ENCODE assay signal across 11 mouse cellular contexts in the genomic region with DNA sequence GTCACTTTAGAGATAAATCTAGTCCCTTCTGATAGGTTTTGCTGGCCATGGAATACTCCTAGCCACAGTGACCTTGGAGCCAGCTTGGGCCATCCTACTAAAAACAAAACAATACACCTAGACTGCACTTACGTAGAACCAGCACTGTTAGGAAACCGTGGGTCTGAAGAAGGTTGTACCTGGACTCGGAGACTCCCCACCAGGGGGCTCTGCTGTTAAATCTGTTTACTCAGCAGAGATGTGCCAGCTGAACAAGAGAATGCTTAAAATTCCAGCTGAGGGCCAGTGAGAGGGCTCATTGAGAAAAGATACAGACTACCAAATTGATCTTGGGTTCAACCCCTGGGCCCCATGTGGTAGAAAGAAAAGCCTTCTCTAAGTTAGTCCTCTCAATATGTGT. TPM values are rescaled to one million over a fixed set of nuclear protein-coding genes. Genes with fewer than 3 reads are reported as not detected.
DNase-seq lines count a peak whose midpoint lies in the region; ATAC-seq and TF ChIP-seq lines count a peak whose summit lies in the region.
"Had no signal": no experiment of that assay in that cellular context is flagged by ENCODE, and none has a peak within 500 bp of the region (broad histone marks: within the 10 kb centered on the region; RNA-seq: fewer than 3 reads in every experiment).

No protein-coding gene starts in this region.

- H3K27me3 ChIP-seq in midbrain, postnatal 0 days (ENCODE audit: insufficient read depth, low read length) = no peaks in the 10 kb centered on the region
- no peaks in the 10 kb centered on the region for H3K27me3 ChIP-seq in midbrain, embryonic 11.5 days (ENCODE audit: control insufficient read depth, insufficient read depth, low read length)
- no peaks in the 10 kb centered on the region for H3K27me3 ChIP-seq in stomach, postnatal 0 days (ENCODE audit: control insufficient read depth, insufficient read depth, low read length)
- H3K27me3 ChIP-seq in midbrain, embryonic 15.5 days (replicated peaks) = no peaks in the 10 kb centered on the region
- H3K27me3 ChIP-seq: heart, embryonic 13.5 days; midbrain, embryonic 13.5 days had no signal

- no peak overlapping the region for H3K27ac ChIP-seq in midbrain, postnatal 0 days (ENCODE audit: low read depth, low read length)
- H3K27ac ChIP-seq in midbrain, embryonic 11.5 days (ENCODE audit: low read depth, low read length) = no peak overlapping the region
- H3K27ac ChIP-seq in stomach, postnatal 0 days (replicated peaks) = no peak overlapping the region
- H3K27ac ChIP-seq in midbrain, embryonic 15.5 days = no peak overlapping the region
- H3K27ac ChIP-seq: heart, embryonic 13.5 days; midbrain, embryonic 13.5 days had no signal

- no peak for TF ChIP-seq EP300 in stomach, postnatal 0 days (optimal IDR thresholded peaks at IDR 0.05)

- intact Hi-C loops in heart, postnatal 36 days (cut with DNase I) = no loop called here
- intact Hi-C loops in gastrocnemius, postnatal 14 days (cut with DNase I; ENCODE audit: low total_unique reads) = no loop called here

- TF ChIP-seq CTCF in midbrain, postnatal 0 days (IDR thresholded peaks at IDR 0.05) = peak; percentile 63
- peak; percentile 45 for TF ChIP-seq CTCF in stomach, postnatal 0 days (IDR thresholded peaks at IDR 0.05; ENCODE audit: low read depth)

- H3K4me3 ChIP-seq in midbrain, postnatal 0 days (ENCODE audit: low read depth, low read length) = no peak overlapping the region
- H3K4me3 ChIP-seq in midbrain, embryonic 11.5 days (ENCODE audit: low read depth, low read length) = no peak overlapping the region
- H3K4me3 ChIP-seq in stomach, postnatal 0 days (ENCODE audit: low read depth, low read length) = no peak overlapping the region
- no peak overlapping the region for H3K4me3 ChIP-seq in midbrain, embryonic 15.5 days
- H3K4me3 ChIP-seq: erythroblast, embryonic 14.5 days; heart, embryonic 13.5 days; midbrain, embryonic 13.5 days had no signal

- no peak for ATAC-seq in midbrain, postnatal 0 days (ENCODE audit: low FRiP score)
- ATAC-seq in midbrain, embryonic 11.5 days (ENCODE audit: low FRiP score) = no peak
- ATAC-seq in stomach, postnatal 0 days (ENCODE audit: low FRiP score, low TSS enrichment) = no peak
- no peak for ATAC-seq in midbrain, embryonic 15.5 days (replicated peaks)
- ATAC-seq: midbrain, embryonic 13.5 days had no signal

- no peaks in the 10 kb centered on the region for H3K4me1 ChIP-seq in midbrain, postnatal 0 days (ENCODE audit: insufficient read depth, low read length)
- H3K4me1 ChIP-seq in midbrain, embryonic 11.5 days (ENCODE audit: control insufficient read depth, insufficient read depth, low read length) = no peaks in the 10 kb centered on the region
- no peaks in the 10 kb centered on the region for H3K4me1 ChIP-seq in stomach, postnatal 0 days (replicated peaks; ENCODE audit: control insufficient read depth, insufficient read depth)
- H3K4me1 ChIP-seq in midbrain, embryonic 15.5 days = no peaks in the 10 kb centered on the region
- H3K4me1 ChIP-seq: midbrain, embryonic 13.5 days had no signal

- peaks cover 41% of the 10 kb centered on the region for H3K36me3 ChIP-seq in midbrain, postnatal 0 days (ENCODE audit: insufficient read depth, low read length)
- H3K36me3 ChIP-seq in midbrain, embryonic 11.5 days (ENCODE audit: control insufficient read depth, insufficient read depth, low read length) = peaks cover 2% of the 10 kb centered on the region; the same call in 1 of the 2 replicates
- peaks cover 14% of the 10 kb centered on the region for H3K36me3 ChIP-seq in stomach, postnatal 0 days (ENCODE audit: control insufficient read depth, insufficient read depth, low read length)
- H3K36me3 ChIP-seq in midbrain, embryonic 15.5 days (replicated peaks) = peaks cover 29% of the 10 kb centered on the region

- WGBS in midbrain, postnatal 0 days = 70% methylated on average over 3 of the region's 3 CpGs
- 70% methylated on average over 3 of the region's 3 CpGs for WGBS in midbrain, embryonic 11.5 days
- WGBS in stomach, postnatal 0 days = 53% methylated on average over 3 of the region's 3 CpGs
- WGBS in midbrain, embryonic 15.5 days = 66% methylated on average over 3 of the region's 3 CpGs

- peak; percentile 44 for DNase-seq in heart, postnatal 4 days
- DNase-seq in heart, postnatal 36 days = no peak
- peak; percentile 58 for DNase-seq in midbrain, postnatal 0 days (ENCODE audit: low spot score)
- no peak for DNase-seq in midbrain, embryonic 11.5 days (ENCODE audit: low spot score, missing footprints)
- peak; percentile 8 for DNase-seq in embryo, embryonic 10 days (ENCODE audit: low spot score)
- DNase-seq in stomach, postnatal 0 days (ENCODE audit: low spot score) = no peak
- DNase-seq in gastrocnemius, postnatal 14 days = no peak

- H3K9me3 ChIP-seq in midbrain, postnatal 0 days (ENCODE audit: low read length) = no peaks in the 10 kb centered on the region
- no peaks in the 10 kb centered on the region for H3K9me3 ChIP-seq in midbrain, embryonic 11.5 days (ENCODE audit: control insufficient read depth, low read length)
- H3K9me3 ChIP-seq in stomach, postnatal 0 days (ENCODE audit: control insufficient read depth, low read length) = no peaks in the 10 kb centered on the region
- H3K9me3 ChIP-seq in midbrain, embryonic 15.5 days = no peaks in the 10 kb centered on the region
- H3K9me3 ChIP-seq: heart, embryonic 13.5 days; midbrain, embryonic 13.5 days had no signal

- no peak overlapping the region for H3K4me2 ChIP-seq in midbrain, postnatal 0 days (ENCODE audit: low read depth, low read length, poor library complexity, severe bottlenecking)
- no peak overlapping the region for H3K4me2 ChIP-seq in midbrain, embryonic 11.5 days
- no peak overlapping the region for H3K4me2 ChIP-seq in stomach, postnatal 0 days (replicated peaks; ENCODE audit: low read depth)
- H3K4me2 ChIP-seq in midbrain, embryonic 15.5 days = no peak overlapping the region
- H3K4me2 ChIP-seq: heart, embryonic 13.5 days; midbrain, embryonic 13.5 days had no signal

- H3K9ac ChIP-seq in midbrain, postnatal 0 days (replicated peaks; ENCODE audit: low read length, poor library complexity, severe bottlenecking) = no peak overlapping the region
- H3K9ac ChIP-seq in midbrain, embryonic 11.5 days (ENCODE audit: low read length) = no peak overlapping the region
- H3K9ac ChIP-seq in stomach, postnatal 0 days (ENCODE audit: low read length) = no peak overlapping the region
- H3K9ac ChIP-seq in midbrain, embryonic 15.5 days = no peak overlapping the region
- H3K9ac ChIP-seq: heart, embryonic 13.5 days; midbrain, embryonic 13.5 days had no signal

RNA-seq across cellular contexts. Expression of a gene that starts 9.7 kb away (rescaled TPM):
- total RNA-seq in heart, postnatal 4 days (2021) = 10 to 100 TPM; 22.9 to 24.5 TPM
- total RNA-seq in heart, postnatal 36 days (2021) = 10 to 100 TPM; 14.7 to 14.8 TPM
- 43.2 and 53.9 TPM in 2 replicates for total RNA-seq in midbrain, postnatal 0 days (2014; rRNA removed)
- 61.9 and 63.3 TPM in 2 replicates for polyA plus RNA-seq in midbrain, postnatal 0 days (2015; fragmentation: Nextera tagmentation; extraction: Ambion mirVana)
- polyA plus RNA-seq in midbrain, embryonic 11.5 days (2014; fragmentation: Nextera tagmentation; extraction: Ambion mirVana) = 75.4 and 76.8 TPM in 2 replicates
- 16.4 TPM in 2 replicates for polyA plus RNA-seq in stomach, postnatal 0 days (2015; fragmentation: Nextera tagmentation; extraction: Ambion mirVana)
- total RNA-seq in gastrocnemius, postnatal 14 days (2021) = 10 to 100 TPM; 12.3 to 15.7 TPM
- polyA plus RNA-seq in midbrain, embryonic 15.5 days (2015; fragmentation: Nextera tagmentation; extraction: Ambion mirVana) = 68.6 and 70.8 TPM in 2 replicates

RNA-seq across cellular contexts. Expression of a gene that starts 20.6 kb away (rescaled TPM):
- total RNA-seq in heart, postnatal 4 days (2021) = 10 to 100 TPM; 74.4 to 75.9 TPM
- 10 to 100 TPM; 50.6 to 55.2 TPM for total RNA-seq in heart, postnatal 36 days (2021)
- total RNA-seq in midbrain, postnatal 0 days (2014; rRNA removed) = 116 and 139 TPM in 2 replicates
- polyA plus RNA-seq in midbrain, postnatal 0 days (2015; fragmentation: Nextera tagmentation; extraction: Ambion mirVana) = 23.8 and 28.5 TPM in 2 replicates
- polyA plus RNA-seq in midbrain, embryonic 11.5 days (2014; fragmentation: Nextera tagmentation; extraction: Ambion mirVana) = 28.3 and 28.8 TPM in 2 replicates
- 6.0 and 6.3 TPM in 2 replicates for polyA plus RNA-seq in stomach, postnatal 0 days (2015; fragmentation: Nextera tagmentation; extraction: Ambion mirVana)
- total RNA-seq in gastrocnemius, postnatal 14 days (2021) = 10 to 100 TPM; 45.0 to 50.2 TPM
- polyA plus RNA-seq in midbrain, embryonic 15.5 days (2015; fragmentation: Nextera tagmentation; extraction: Ambion mirVana) = 42.3 and 44.7 TPM in 2 replicates

Comparison
In these comparisons a context has a peak if more than half of its experiments do, and no peak if none do; other contexts are left out.
1. DNase-seq: peak in heart, postnatal 4 days (single experiment), midbrain, postnatal 0 days (single experiment) and embryo, embryonic 10 days (single experiment); none in heart, postnatal 36 days (0 of 2), midbrain, embryonic 11.5 days (single experiment), stomach, postnatal 0 days (single experiment) and gastrocnemius, postnatal 14 days (single experiment).